ENCODE assay signal across 23 mouse cellular contexts in the genomic region with DNA sequence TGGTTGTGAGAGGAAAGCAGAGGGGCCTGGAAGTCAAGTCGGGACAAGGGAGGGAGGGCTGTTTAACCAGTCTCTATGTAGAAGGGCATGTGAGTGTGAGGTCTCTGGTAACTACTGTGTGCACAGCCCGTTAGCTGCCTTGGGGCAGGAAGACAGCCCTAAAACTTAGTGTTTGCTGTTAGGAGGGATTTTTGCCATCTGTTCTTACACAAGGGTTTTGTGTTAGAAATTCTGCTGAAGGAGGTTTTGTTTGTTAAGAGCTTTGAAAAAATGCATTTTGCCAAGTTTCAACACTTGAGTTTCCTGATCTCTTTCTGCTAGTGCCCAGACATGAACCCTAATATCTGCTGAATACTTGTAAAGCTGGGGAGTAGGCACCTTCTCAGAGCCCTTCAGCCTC.
"Had no signal": no experiment of that assay in that cellular context is flagged by ENCODE, and none has a peak within 500 bp of the region (broad histone marks: within the 10 kb centered on the region; RNA-seq: fewer than 3 reads in every experiment).

No protein-coding gene starts in this region.

- H3K4me2 ChIP-seq: heart, embryonic 11.5 days; hindbrain, embryonic 14.5 days; intestine, embryonic 15.5 days; limb, embryonic 12.5 days; liver, embryonic 12.5 days had no signal

- H3K27ac ChIP-seq: heart, adult 2 months; hindbrain, embryonic 10.5 days; hindbrain, embryonic 14.5 days; intestine, embryonic 15.5 days; left cerebral cortex, adult 2 months; limb, embryonic 10.5 days; limb, embryonic 12.5 days; liver, embryonic 12.5 days; liver, embryonic 14.5 days had no signal

- DNase-seq: gastrocnemius, postnatal 14 days; gastrocnemius, postnatal 36 days; heart, adult 2 months; heart, postnatal 10 days; heart, postnatal 4 days; kidney, adult 18-20 months; kidney, adult 8-10 months; kidney, postnatal 10 days; kidney, postnatal 25 days; kidney, postnatal 4 days; layer of hippocampus, adult 9-11 months had no signal

- H3K27me3 ChIP-seq: intestine, embryonic 15.5 days; limb, embryonic 12.5 days; liver, embryonic 12.5 days had no signal

- H3K9me3 ChIP-seq: hindbrain, embryonic 10.5 days; intestine, embryonic 15.5 days; limb, embryonic 10.5 days; limb, embryonic 12.5 days; liver, embryonic 12.5 days had no signal

- H3K4me1 ChIP-seq: intestine, embryonic 15.5 days; limb, embryonic 12.5 days; liver, embryonic 12.5 days had no signal

- H3K9ac ChIP-seq: hindbrain, embryonic 14.5 days; intestine, embryonic 15.5 days; limb, embryonic 12.5 days; liver, embryonic 12.5 days; liver, embryonic 14.5 days had no signal

- H3K4me3 ChIP-seq: heart, adult 2 months; hindbrain, embryonic 10.5 days; intestine, embryonic 15.5 days; left cerebral cortex, adult 2 months; limb, embryonic 10.5 days; limb, embryonic 12.5 days; liver, embryonic 12.5 days had no signal

- ATAC-seq: hindbrain, embryonic 16.5 days; inflammation-experienced regulatory T-cells, adult 6 months; intestine, embryonic 15.5 days; intestine, postnatal 0 days; liver, embryonic 12.5 days had no signal
